Mouse (Mus musculus): ENCODE measurements around the gene Gm28047.

DNA sequence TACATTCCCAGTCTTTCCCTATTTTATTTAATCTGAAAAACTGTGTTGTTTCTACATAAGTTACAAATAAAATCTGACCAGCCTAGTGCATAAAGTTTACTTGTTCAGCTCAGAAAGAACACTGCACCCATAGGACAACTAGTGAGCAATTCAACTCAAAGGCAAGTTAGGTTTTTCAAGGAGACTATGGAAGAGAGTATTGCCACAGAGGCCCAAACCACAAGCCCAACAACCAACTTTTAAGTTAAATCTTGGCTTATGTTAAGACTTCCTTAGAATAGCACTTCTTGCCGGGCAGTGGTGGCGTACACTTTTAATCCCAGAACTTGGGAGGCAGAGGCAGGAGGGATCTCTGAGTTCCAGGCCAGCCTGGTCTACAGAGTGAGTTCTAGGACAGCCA, 8.7 kb downstream of the Gm28047 start:
- TF ChIP-seq GATA1 (IDR thresholded peaks at IDR 0.05; ENCODE audit: low read length) (no peak), TAL1 (IDR thresholded peaks at IDR 0.05; ENCODE audit: low read length) (no peak)

Measured in erythroblast, embryonic 14.5 days (primary cell).